In the genomic region with DNA sequence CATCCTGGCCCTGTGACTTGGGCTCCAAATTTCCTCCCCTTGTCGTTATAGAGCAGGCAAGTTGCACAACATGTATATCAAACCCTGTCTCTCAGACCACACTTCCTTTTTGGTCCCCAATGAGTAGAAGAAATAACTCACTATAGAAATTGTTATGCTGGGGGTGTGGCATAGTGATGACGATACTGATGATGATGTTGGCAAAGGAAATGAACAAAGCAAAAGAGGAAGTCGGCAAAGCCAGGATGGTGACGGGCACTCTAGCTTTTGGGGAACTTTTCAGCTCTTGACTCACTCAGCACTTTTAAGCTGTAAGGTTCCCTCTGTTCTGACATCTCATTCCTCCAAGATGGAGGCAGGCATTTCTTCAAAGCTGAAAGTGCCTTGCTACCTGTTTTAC, we compare ENCODE assay signal across 11 mouse cellular contexts. TPM values are rescaled to one million over a fixed set of nuclear protein-coding genes. Genes with fewer than 3 reads are reported as not detected.
DNase-seq lines count a peak whose midpoint lies in the region; ATAC-seq lines count a peak whose summit lies in the region.
"Had no signal": no experiment of that assay in that cellular context is flagged by ENCODE, and none has a peak within 500 bp of the region (broad histone marks: within the 10 kb centered on the region; RNA-seq: fewer than 3 reads in every experiment).

No protein-coding gene starts in this region.

- peak; percentile 94 for ATAC-seq in hematopoietic stem cell, adult 5-6 weeks (replicated peaks in 1 of 2; ENCODE audit: insufficient read depth in 1 of 2, low FRiP score in 2 of 2, low TSS enrichment in 1 of 2, low read depth in 1 of 2, poor library complexity in 2 of 2, severe bottlenecking in 2 of 2)
- ATAC-seq in neutrophil, adult 5-6 weeks (ENCODE audit: extremely low read depth, insufficient number of reproducible peaks, low FRiP score, poor library complexity, severe bottlenecking): peak; percentile 91

- DNase-seq in layer of hippocampus, adult 9-11 months: peak; percentile 40
- no peak for DNase-seq in layer of hippocampus, adult 11-12 months (ENCODE audit: low spot score)
- peak; percentile 74 for DNase-seq in MEL-GATA-1-ER (ENCODE audit: extremely low read depth, low read depth)
- no peak for DNase-seq in adrenal gland, postnatal 10 days
- no peak for DNase-seq in left cerebral cortex, adult 11 months (ENCODE audit: low spot score)
- DNase-seq: cerebellum, adult 11 months; embryo, embryonic 11 days; right cerebral cortex, postnatal 4 days had no signal

RNA-seq across cellular contexts. Expression of gene Il1b, which starts 2.4 kb away (rescaled TPM):
- 3.0 and 14.1 TPM in 2 replicates for total RNA-seq in hematopoietic stem cell, adult 5-6 weeks (2017)
- 7,111 and 7,665 TPM in 2 replicates for total RNA-seq in neutrophil, adult 5-6 weeks (2017)
- under 1 TPM; 0.55 to 0.63 TPM for total RNA-seq in adrenal gland, postnatal 10 days (2021)
- total RNA-seq: ES-E14 had no signal

Comparison
In these comparisons a context has a peak if more than half of its experiments do, and no peak if none do; other contexts are left out.
1. DNase-seq: peak in layer of hippocampus, adult 9-11 months (single experiment) and MEL-GATA-1-ER (single experiment); none in layer of hippocampus, adult 11-12 months (single experiment), adrenal gland, postnatal 10 days (single experiment) and left cerebral cortex, adult 11 months (single experiment).
2. RNA of gene Il1b, which starts 2.4 kb away (total RNA-seq): 7,111 to 7,665 TPM in neutrophil, adult 5-6 weeks; 3.0 to 14.1 TPM in hematopoietic stem cell, adult 5-6 weeks and 0.55 to 0.63 TPM in adrenal gland, postnatal 10 days; every median in the first group is over 100 times any median in the second.